Mouse (Mus musculus): ENCODE measurements around the gene Med16. TPM values are rescaled to one million over a fixed set of nuclear protein-coding genes. Genes with fewer than 3 reads are reported as not detected.

The Med16 gene
- polyA plus RNA-seq, 1 experiment from 2014 or later: 62.6 TPM

DNA sequence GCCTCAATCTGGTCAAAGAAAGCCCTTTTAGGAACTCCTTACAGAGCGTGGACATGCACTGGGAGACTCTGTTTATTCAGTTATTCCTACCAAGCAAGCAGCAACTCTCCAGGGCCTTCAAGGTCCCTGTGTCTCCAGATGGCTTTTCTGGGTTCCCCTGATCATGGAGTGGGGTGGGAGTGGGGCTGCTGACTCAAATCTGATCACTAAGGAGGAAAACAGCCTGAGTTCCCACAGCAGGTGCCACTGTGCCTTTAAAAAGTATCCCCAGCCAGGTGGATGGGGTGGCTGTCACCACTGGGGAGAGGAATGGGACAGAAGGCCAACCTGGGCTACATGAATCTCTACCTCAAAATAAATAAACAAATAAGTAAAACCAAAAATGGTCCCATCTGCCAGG, 34.3 kb upstream of the Med16 start:
- 79% methylated on average over 1 of the region's 1 CpGs for WGBS
- Histone ChIP-seq H3K4me2 (replicated peaks) (no peak overlapping the region), H3K27ac (no peak overlapping the region), H3K9me3 (no peaks in the 10 kb centered on the region), H3K27me3 (replicated peaks) (no peaks in the 10 kb centered on the region), H3K9ac (no peak overlapping the region), H3K4me1 (peaks cover 40% of the 10 kb centered on the region), H3K36me3 (peaks cover 32% of the 10 kb centered on the region), H3K4me3 (no peak overlapping the region)
- no peak for ATAC-seq (ENCODE audit: low FRiP score, low read depth)

DNA sequence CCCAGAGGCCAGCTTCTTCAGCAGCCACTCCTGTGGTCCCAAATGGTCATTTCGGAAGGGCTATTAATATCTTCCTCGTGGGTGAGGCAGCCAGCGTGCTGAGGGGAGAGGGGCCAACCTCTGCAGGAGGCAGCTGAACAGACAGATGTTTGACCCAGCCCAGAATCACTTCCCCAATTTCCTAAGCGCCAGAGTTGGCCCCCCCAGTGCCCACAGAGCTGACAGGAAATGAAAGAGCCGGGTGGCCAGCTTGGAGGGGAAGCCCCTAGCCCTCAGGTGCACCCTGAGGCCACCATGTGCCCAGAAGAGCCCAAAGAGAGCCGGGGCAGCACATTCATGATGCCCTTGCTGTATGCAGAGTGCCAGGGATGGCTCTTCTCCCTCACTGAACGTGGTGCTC, 32.0 kb upstream of the Med16 start:
- Histone ChIP-seq H3K4me2 (replicated peaks) (no peak overlapping the region), H3K9ac (no peak overlapping the region), H3K36me3 (peaks cover 32% of the 10 kb centered on the region), H3K27ac (no peak overlapping the region), H3K9me3 (no peaks in the 10 kb centered on the region), H3K4me3 (no peak overlapping the region), H3K4me1 (peaks cover 37% of the 10 kb centered on the region), H3K27me3 (replicated peaks) (no peaks in the 10 kb centered on the region)
- ATAC-seq (ENCODE audit: low FRiP score, low read depth): no peak
- 60% methylated on average over 7 of the region's 7 CpGs for WGBS

DNA sequence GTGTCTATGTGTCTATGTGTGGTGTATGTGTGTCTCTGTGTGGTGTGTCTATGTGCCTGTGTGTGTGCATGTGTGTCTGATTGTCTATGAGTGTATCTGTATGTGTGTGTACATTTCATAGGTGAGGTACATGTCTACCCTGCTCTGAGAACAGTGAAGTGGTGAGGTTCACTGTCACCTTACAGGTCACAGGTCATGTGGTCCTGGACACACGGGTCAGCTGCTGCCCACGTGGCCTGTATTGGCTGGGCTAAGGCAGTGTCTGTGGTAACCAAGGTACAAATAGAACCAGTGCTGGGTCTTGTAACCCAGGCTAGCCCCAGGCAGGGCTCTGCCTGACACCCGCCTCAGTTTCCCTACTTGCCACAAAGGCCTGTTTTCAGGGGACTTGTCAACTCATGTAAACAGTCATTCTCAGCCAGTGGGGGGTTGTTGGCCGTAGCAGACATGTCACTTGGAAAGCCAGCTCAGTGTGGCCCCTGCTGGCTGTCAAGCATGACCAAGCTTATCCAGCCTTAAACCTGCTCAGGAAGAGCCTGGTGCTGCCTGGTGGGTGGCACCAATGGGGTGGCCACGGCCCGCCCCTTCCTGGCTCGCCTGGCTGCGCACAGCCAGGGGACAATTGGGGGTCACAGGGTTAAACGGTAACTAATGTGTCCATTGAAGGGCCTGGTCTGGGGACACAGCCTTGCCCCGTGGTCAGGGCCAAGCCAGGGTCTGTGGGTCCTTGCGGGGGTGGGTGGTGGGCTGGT, 29.2 kb upstream of the Med16 start:
- Histone ChIP-seq H3K27ac (no peak overlapping the region), H3K36me3 (peaks cover 47% of the 10 kb centered on the region), H3K4me3 (no peak overlapping the region), H3K9me3 (no peaks in the 10 kb centered on the region), H3K9ac (no peak overlapping the region), H3K4me1 (peaks cover 36% of the 10 kb centered on the region), H3K27me3 (replicated peaks) (no peaks in the 10 kb centered on the region), H3K4me2 (replicated peaks) (no peak overlapping the region)
- WGBS: 30% methylated on average over 11 of the region's 11 CpGs
- ATAC-seq (ENCODE audit: low FRiP score, low read depth): no peak

GRCm38 (mm10) chr10:79936911-79937441, 28.3 kb upstream of the Med16 start:
- Histone ChIP-seq H3K9me3 (no peaks in the 10 kb centered on the region), H3K36me3 (peaks cover 52% of the 10 kb centered on the region), H3K4me2 (replicated peaks) (peak overlapping the region; percentile 9; the same call in 1 of the 2 replicates), H3K4me3 (no peak overlapping the region), H3K4me1 (peaks cover 46% of the 10 kb centered on the region), H3K9ac (peak overlapping the region; percentile 38; the same call in 1 of the 2 replicates), H3K27me3 (replicated peaks) (no peaks in the 10 kb centered on the region), H3K27ac (no peak overlapping the region)
- no peak for ATAC-seq (ENCODE audit: low FRiP score, low read depth)
- WGBS: 84% methylated on average over 27 of the region's 27 CpGs

GRCm38 (mm10) chr10:79936284-79936910, 27.7 kb upstream of the Med16 start:
- Histone ChIP-seq H3K27ac (no peak overlapping the region), H3K9me3 (no peaks in the 10 kb centered on the region), H3K4me1 (peaks cover 50% of the 10 kb centered on the region), H3K4me3 (no peak overlapping the region), H3K27me3 (replicated peaks) (no peaks in the 10 kb centered on the region), H3K36me3 (peaks cover 52% of the 10 kb centered on the region), H3K9ac (peak overlapping the region; percentile 38; the same call in 1 of the 2 replicates), H3K4me2 (replicated peaks) (0 out of 2 replicates have a peak overlapping the region, but pooled peaks have one; percentile 9)
- no peak for ATAC-seq (ENCODE audit: low FRiP score, low read depth)
- 81% methylated on average over 10 of the region's 10 CpGs for WGBS

- Histone ChIP-seq H3K9me3 (no peaks in the 10 kb centered on the region), H3K4me3 (no peak overlapping the region), H3K9ac (no peak overlapping the region), H3K36me3 (peaks cover 53% of the 10 kb centered on the region), H3K4me2 (replicated peaks) (no peak overlapping the region), H3K27ac (no peak overlapping the region), H3K4me1 (peaks cover 60% of the 10 kb centered on the region), H3K27me3 (replicated peaks) (no peaks in the 10 kb centered on the region)
- 90% methylated on average over 16 of the region's 16 CpGs for WGBS
- no peak for ATAC-seq (ENCODE audit: low FRiP score, low read depth)
Observed at GRCm38 (mm10) chr10:79934794-79935569, 26.3 kb upstream of the Med16 start.

- Histone ChIP-seq H3K4me3 (no peak overlapping the region), H3K36me3 (peaks cover 53% of the 10 kb centered on the region), H3K4me1 (peaks cover 67% of the 10 kb centered on the region), H3K4me2 (replicated peaks) (no peak overlapping the region), H3K27ac (no peak overlapping the region), H3K27me3 (replicated peaks) (no peaks in the 10 kb centered on the region), H3K9me3 (no peaks in the 10 kb centered on the region), H3K9ac (peak overlapping the region; percentile 26; the same call in 1 of the 2 replicates)
- ATAC-seq (ENCODE audit: low FRiP score, low read depth): no peak
- WGBS: 66% methylated on average over 13 of the region's 13 CpGs
Observed at GRCm38 (mm10) chr10:79934272-79934721, 25.6 kb upstream of the Med16 start.

- Histone ChIP-seq H3K27ac (no peak overlapping the region), H3K9ac (peak overlapping the region; percentile 19; the same call in 1 of the 2 replicates), H3K4me1 (peaks cover 71% of the 10 kb centered on the region), H3K4me2 (replicated peaks) (no peak overlapping the region), H3K36me3 (peaks cover 53% of the 10 kb centered on the region), H3K4me3 (no peak overlapping the region), H3K27me3 (replicated peaks) (no peaks in the 10 kb centered on the region), H3K9me3 (no peaks in the 10 kb centered on the region)
- ATAC-seq (ENCODE audit: low FRiP score, low read depth): no peak
- WGBS: 23% methylated on average over 6 of the region's 6 CpGs
Observed at GRCm38 (mm10) chr10:79933861-79934260, 25.1 kb upstream of the Med16 start.

GRCm38 (mm10) chr10:79933145-79933679, 24.5 kb upstream of the Med16 start:
- Histone ChIP-seq H3K4me2 (replicated peaks) (peak overlapping the region; percentile 26; the same call in 1 of the 2 replicates), H3K9ac (peak overlapping the region; percentile 19; the same call in 1 of the 2 replicates), H3K9me3 (no peaks in the 10 kb centered on the region), H3K4me1 (peaks cover 76% of the 10 kb centered on the region), H3K27ac (no peak overlapping the region), H3K36me3 (peaks cover 53% of the 10 kb centered on the region), H3K27me3 (replicated peaks) (no peaks in the 10 kb centered on the region), H3K4me3 (no peak overlapping the region)
- no peak for ATAC-seq (ENCODE audit: low FRiP score, low read depth)
- WGBS: 70% methylated on average over 9 of the region's 9 CpGs

GRCm38 (mm10) chr10:79932736-79933135, 24.0 kb upstream of the Med16 start:
- no peak overlapping the region for H3K4me3 ChIP-seq

GRCm38 (mm10) chr10:79931797-79932196, 23.1 kb upstream of the Med16 start:
- no peak overlapping the region for H3K27ac ChIP-seq
- no peak for ATAC-seq (ENCODE audit: low FRiP score, low read depth)
- H3K4me1 ChIP-seq: peaks cover 63% of the 10 kb centered on the region
- H3K9me3 ChIP-seq: no peaks in the 10 kb centered on the region
- H3K9ac ChIP-seq: no peak overlapping the region
- peaks cover 44% of the 10 kb centered on the region for H3K36me3 ChIP-seq
- 80% methylated on average over 9 of the region's 9 CpGs for WGBS
- H3K27me3 ChIP-seq (replicated peaks): no peaks in the 10 kb centered on the region
- H3K4me2 ChIP-seq (replicated peaks): peak overlapping the region; percentile 12; the same call in 1 of the 2 replicates
- H3K4me3 ChIP-seq: no peak overlapping the region

More at GRCm38 (mm10) chr10:79932736-79933135, 24.0 kb upstream of the Med16 start:
- peak overlapping the region; percentile 26 for H3K4me2 ChIP-seq (replicated peaks)
- H3K27ac ChIP-seq: peak overlapping the region; percentile 16; the same call in 1 of the 2 replicates
- ATAC-seq (ENCODE audit: low FRiP score, low read depth): no peak
- H3K9ac ChIP-seq: peak overlapping the region; percentile 41; the same call in 1 of the 2 replicates
- H3K9me3 ChIP-seq: no peaks in the 10 kb centered on the region
- no peaks in the 10 kb centered on the region for H3K27me3 ChIP-seq (replicated peaks)
- 16% methylated on average over 8 of the region's 8 CpGs for WGBS
- peaks cover 48% of the 10 kb centered on the region for H3K36me3 ChIP-seq
- H3K4me1 ChIP-seq: peaks cover 72% of the 10 kb centered on the region

Measured in neural tube, embryonic 12.5 days (tissue).